Mouse (Mus musculus) forelimb bud, embryonic 11.5 days (tissue): ENCODE measurements at regions not wholly inside any gene's neighbourhood (a gene's known extent, or its start where the extent isn't known, plus 50 kb on each side); places are given as distances from the start of the nearest gene placed in this dataset.

ENCODE experiments used
- DNase-seq: peaks from one replicate; pipeline ENCODE4 v3.0.0-alpha.2; 2012; ENCODE audit warnings: low read depth, low spot score

DNA sequence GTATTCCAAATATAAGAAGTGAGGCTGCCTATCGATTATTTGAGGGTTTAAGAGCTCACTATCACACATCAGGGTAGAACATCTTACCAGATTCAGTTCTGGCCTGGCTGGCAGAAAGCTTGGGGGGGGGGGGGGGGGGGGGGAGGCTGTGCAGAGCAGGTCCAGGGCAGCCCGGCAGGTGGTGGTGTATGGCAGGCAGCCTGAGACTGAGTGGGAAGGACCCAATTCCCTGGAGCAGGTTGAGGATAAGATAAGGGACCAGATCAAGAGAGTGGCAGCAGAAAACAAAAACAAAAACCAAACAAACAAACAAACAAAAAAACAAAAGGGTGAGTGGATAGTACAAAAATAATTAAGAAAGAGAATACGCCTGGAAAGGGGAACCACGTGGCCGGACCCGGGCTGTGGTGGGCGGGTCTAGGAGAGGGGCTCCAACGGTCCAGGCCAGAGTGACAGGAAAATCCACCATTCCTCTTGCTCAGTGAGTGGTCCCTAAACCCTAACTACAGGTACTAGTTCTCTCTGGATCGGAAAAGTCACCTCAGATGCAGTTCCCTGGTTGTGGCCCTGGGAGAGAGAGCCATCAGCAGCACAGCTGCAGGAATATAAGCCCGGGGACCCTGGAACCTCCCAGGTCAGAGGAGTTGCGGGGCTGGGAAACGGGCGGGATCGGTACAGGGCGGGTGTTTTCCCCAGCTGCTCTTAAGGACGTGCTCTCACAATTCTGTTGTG lies 73.3 kb downstream of the Vmn2r112 start:
- peak; percentile 62 for DNase-seq
